Mouse (Mus musculus) CH12.LX (cell line): ENCODE measurements around the gene Herc3. TPM values are rescaled to one million over a fixed set of nuclear protein-coding genes. Genes with fewer than 3 reads are reported as not detected.

Source experiments
- DNase-seq: peaks from one replicate; pipeline ENCODE4 v3.0.0-alpha.2; 2013; ENCODE audit errors: extremely low read depth
- H3K27ac ChIP-seq: 2 replicates; pipeline ENCODE4 v1.5.1; 2012; ENCODE audit warnings: low read depth, mild to moderate bottlenecking, control low read depth, moderate library complexity; ENCODE audit not compliant: insufficient read depth
- H3K27me3 ChIP-seq: replicated peaks from 2 replicates; pipeline ENCODE3; 2012; ENCODE audit warnings: inconsistent platforms
- H3K36me3 ChIP-seq, 2 experiments: replicated peaks in 1 of 2; 2 replicates each; pipeline versions ENCODE3 to v1.6.1; 2012; ENCODE audit warnings: inconsistent platforms in 1 of 2, low read length in 1 of 2, mild to moderate bottlenecking in 1 of 2, mixed read lengths in 1 of 2, moderate library complexity in 1 of 2; ENCODE audit not compliant: control insufficient read depth in 1 of 2, insufficient read depth in 1 of 2
- H3K4me1 ChIP-seq, 2 experiments: 2 replicates each; pipeline ENCODE4 v1.6.1; 2012; ENCODE audit warnings: inconsistent platforms in 1 of 2, moderate library complexity in 1 of 2; ENCODE audit not compliant: insufficient read depth in 2 of 2, control insufficient read depth in 1 of 2
- H3K4me2 ChIP-seq: 2 replicates; pipeline ENCODE4 v1.6.1; 2012; ENCODE audit warnings: low read depth, mild to moderate bottlenecking, control low read depth; ENCODE audit not compliant: poor library complexity, insufficient read depth, severe bottlenecking
- H3K4me3 ChIP-seq, 3 experiments: fragments of 150-350 bp in 1 of 3; sonication (generic) in 1 of 3; replicated peaks in 1 of 3; 2 replicates each; pipeline versions ENCODE3 to v1.5.1; 2011 to 2012; ENCODE audit warnings: low read depth in 2 of 3, low read length in 2 of 3, mild to moderate bottlenecking in 2 of 3, moderate library complexity in 2 of 3, control low read depth in 1 of 3, improper control_type of control experiment in 1 of 3, inconsistent platforms in 1 of 3, mixed read lengths in 1 of 3; ENCODE audit not compliant: poor library complexity in 1 of 3
- H3K79me2 ChIP-seq: replicated peaks from 2 replicates; pipeline ENCODE4 v1.6.1; 2012; ENCODE audit warnings: mild to moderate bottlenecking, moderate library complexity; ENCODE audit not compliant: control insufficient read depth, poor library complexity, insufficient read depth, severe bottlenecking; ENCODE audit errors: extremely low read depth
- H3K9ac ChIP-seq: 2 replicates; pipeline ENCODE4 v1.6.1; 2012; ENCODE audit warnings: low read depth, mild to moderate bottlenecking, control low read depth, moderate library complexity; ENCODE audit not compliant: insufficient read depth
- H3K9me3 ChIP-seq: replicated peaks from 2 replicates; pipeline ENCODE3; 2012; ENCODE audit warnings: low read length, inconsistent platforms, mixed read lengths
- BHLHE40 ChIP-seq: IDR thresholded peaks from 2 replicates; pipeline ENCODE4 v1.6.1; 2011; ENCODE audit warnings: mild to moderate bottlenecking, low read depth, low read length, improper control_type of control experiment
- CHD1 ChIP-seq: IDR thresholded peaks from 2 replicates; pipeline ENCODE4 v1.6.1; 2012; ENCODE audit warnings: low read depth, low read length, improper control_type of control experiment, inconsistent platforms
- CHD2 ChIP-seq: IDR thresholded peaks from 2 replicates; pipeline ENCODE4 v1.6.1; 2011; ENCODE audit warnings: low read length, improper control_type of control experiment
- E2F4 ChIP-seq: IDR thresholded peaks from 2 replicates; pipeline ENCODE4 v1.6.1; 2011; ENCODE audit warnings: low read depth, low read length, improper control_type of control experiment; ENCODE audit not compliant: insufficient replicate concordance
- ETS1 ChIP-seq: conservative IDR thresholded peaks from 2 replicates; pipeline ENCODE4 v1.6.1; 2012; ENCODE audit warnings: low read depth, mild to moderate bottlenecking, inconsistent platforms, low read length, improper control_type of control experiment, moderate library complexity
- GABPA ChIP-seq: IDR thresholded peaks from 2 replicates; pipeline ENCODE4 v1.6.1; 2012; ENCODE audit warnings: low read depth, low read length, improper control_type of control experiment, inconsistent platforms; ENCODE audit not compliant: insufficient replicate concordance
- HCFC1 ChIP-seq: IDR thresholded peaks from 2 replicates; pipeline ENCODE4 v1.6.1; 2012; ENCODE audit warnings: low read depth, mild to moderate bottlenecking, inconsistent platforms, low read length, improper control_type of control experiment
- JUN ChIP-seq: IDR thresholded peaks from 2 replicates; pipeline ENCODE4 v1.6.1; 2011; ENCODE audit warnings: low read depth, mild to moderate bottlenecking, low read length, improper control_type of control experiment, moderate library complexity; ENCODE audit not compliant: insufficient read depth
- JUND ChIP-seq: conservative IDR thresholded peaks from 2 replicates; pipeline ENCODE4 v1.6.1; 2011; ENCODE audit warnings: low read depth, low read length, improper control_type of control experiment
- MAZ ChIP-seq: IDR thresholded peaks from 2 replicates; pipeline ENCODE4 v1.6.1; 2012; ENCODE audit warnings: low read depth, mild to moderate bottlenecking, inconsistent platforms, low read length, improper control_type of control experiment, moderate library complexity
- MYC ChIP-seq: IDR thresholded peaks from 2 replicates; pipeline ENCODE4 v1.6.1; 2011; ENCODE audit warnings: low read depth, mild to moderate bottlenecking, improper control_type of control experiment, low read length
- NELFE ChIP-seq: IDR thresholded peaks from 2 replicates; pipeline ENCODE4 v1.6.1; 2011; ENCODE audit warnings: low read depth, low read length, improper control_type of control experiment
- PAX5 ChIP-seq: IDR thresholded peaks from 2 replicates; pipeline ENCODE4 v1.6.1; 2012; ENCODE audit warnings: low read length, inconsistent platforms, mixed read lengths
- RAD21 ChIP-seq: IDR thresholded peaks from 2 replicates; pipeline ENCODE4 v1.6.1; 2011; ENCODE audit warnings: low read depth, mild to moderate bottlenecking, low read length, improper control_type of control experiment, moderate library complexity
- SIN3A ChIP-seq: IDR thresholded peaks from 2 replicates; pipeline ENCODE4 v1.6.1; 2012; ENCODE audit warnings: low read length, improper control_type of control experiment, inconsistent platforms
- USF1 ChIP-seq: IDR thresholded peaks from 2 replicates; pipeline ENCODE4 v1.6.1; 2014; ENCODE audit warnings: low read depth, mild to moderate bottlenecking, inconsistent platforms, low read length, improper control_type of control experiment
- USF2 ChIP-seq: conservative IDR thresholded peaks from 2 replicates; pipeline ENCODE4 v1.6.1; 2011; ENCODE audit warnings: low read depth, low read length, improper control_type of control experiment
- ZMIZ1 ChIP-seq: IDR thresholded peaks from 2 replicates; pipeline ENCODE4 v1.6.1; 2012; ENCODE audit warnings: low read depth, mild to moderate bottlenecking, inconsistent platforms, low read length, improper control_type of control experiment
- ZNF384 ChIP-seq: IDR thresholded peaks from 2 replicates; pipeline ENCODE4 v1.6.1; 2012; ENCODE audit warnings: low read depth, low read length, improper control_type of control experiment, inconsistent platforms
- dilution Hi-C: fragments of 300-500 bp; cut with MboI; formaldehyde crosslinking; loops from 2 replicates; pipeline ENCODE4 v1.14.3; 2020; ENCODE audit warnings: low sequenced_read_pairs; ENCODE audit not compliant: extremely low pct_unique_long_range_greater_than_20kb, extremely low pct_ligation_motif_present
- in situ Hi-C: fragments of 300-500 bp; cut with MboI; formaldehyde crosslinking; loops from 3 replicates; pipeline ENCODE4 v1.14.3; 2019; ENCODE audit warnings: low sequenced_read_pairs, low pct_ligation_motif_present, low pct_unique_long_range_greater_than_20kb, mixed read lengths
- polyA plus RNA-seq: library from polyadenylated mRNA; unstranded; fragments of >175 nt; gene quantifications from 2 replicates; pipeline ENCODE4 v1.2.1, GENCODE M21; 2012; ENCODE audit warnings: low read depth; ENCODE audit not compliant: insufficient read length
- total RNA-seq, 2 experiments: library from RNA; depleted of rRNA; stranded (reverse); fragments of 300-350 nt in 1 of 2; fragments of >200 nt in 1 of 2; gene quantifications; 2 replicates each; pipeline ENCODE4 v1.2.3; 2012 to 2014

Gene Herc3
- total and polyA plus RNA-seq, 3 experiments = 15.7 to 19.1 (median 17.8) TPM

DNA sequence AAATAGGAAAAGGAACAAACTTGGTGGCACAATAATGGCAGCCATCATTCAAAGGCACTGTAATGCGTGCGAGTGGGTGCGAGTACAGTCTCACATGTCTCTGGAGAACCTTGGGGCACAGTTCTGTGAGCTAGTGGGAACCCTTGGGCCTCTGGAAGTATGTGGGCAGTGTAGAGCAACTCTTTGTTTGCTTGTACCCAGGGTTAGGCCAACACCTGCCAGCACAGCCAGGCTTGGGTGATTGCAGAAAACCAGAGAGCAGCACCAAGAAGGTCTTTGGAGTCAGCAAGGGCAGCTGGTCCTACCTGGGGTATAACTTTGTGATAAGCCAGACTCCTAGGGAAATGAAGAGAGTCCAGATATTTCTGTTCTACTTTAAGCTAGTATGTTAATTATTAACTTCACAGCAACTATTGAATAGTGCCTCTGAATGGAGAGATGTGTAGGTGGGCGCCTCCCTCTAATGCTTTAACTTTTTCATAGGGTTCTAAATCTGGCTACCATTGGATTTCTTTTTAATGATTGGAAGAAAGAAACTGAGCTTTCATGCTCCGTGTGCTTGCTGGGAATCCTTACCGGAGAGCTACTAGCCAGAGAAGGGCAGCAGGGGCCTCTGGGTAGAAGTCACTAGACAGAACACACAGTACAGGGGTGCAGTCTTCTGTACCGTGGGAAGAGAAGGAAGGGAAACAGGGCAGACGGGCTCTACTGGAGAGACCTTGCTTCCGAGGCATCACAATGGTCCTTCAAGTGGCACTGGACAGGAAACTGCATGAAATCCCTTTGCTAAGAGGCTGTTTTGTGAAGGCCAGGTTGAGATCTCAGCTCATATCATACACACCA is 15.8 kb downstream of the Herc3 start:
- TF ChIP-seq HCFC1 = no peak
- Histone ChIP-seq H3K36me3 (peaks cover 12 to 76% of the 10 kb centered on the region in 2 experiments), H3K4me1 (peaks cover 0 to 18% of the 10 kb centered on the region in 2 experiments; a peak in 2 of 4 replicates), H3K4me2 (no peak overlapping the region), H3K27ac (no peak overlapping the region), H3K79me2 (no peaks in the 10 kb centered on the region), H3K4me3 (no peak overlapping the region), H3K27me3 (no peaks in the 10 kb centered on the region), H3K9me3 (no peaks in the 10 kb centered on the region), H3K9ac (no peak overlapping the region)
- dilution Hi-C loops (no loop called here), in situ Hi-C loops (no loop called here)
- no peak for DNase-seq

DNA sequence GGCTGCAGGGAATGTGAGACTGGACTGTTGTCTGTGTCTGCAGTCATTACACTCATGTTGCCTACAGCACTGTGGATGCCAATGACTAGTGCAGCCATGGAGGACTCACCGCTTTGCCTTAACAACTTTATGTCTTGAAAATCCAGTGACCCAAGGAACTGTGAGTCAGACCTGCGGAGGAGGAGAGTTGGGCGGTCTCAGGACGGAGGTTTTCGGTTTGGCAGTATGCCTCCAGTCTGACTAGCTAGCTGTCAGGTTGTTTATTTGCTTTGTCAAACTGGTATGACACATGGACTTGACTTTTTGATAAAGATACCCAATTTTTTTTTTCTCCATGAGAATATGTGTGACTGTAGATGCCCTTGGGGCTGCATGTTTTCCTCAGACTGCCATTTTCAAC is 16.6 kb downstream of the Herc3 start:
- Histone ChIP-seq H3K4me3 (no peak overlapping the region), H3K4me1 (peaks cover 0 to 11% of the 10 kb centered on the region in 2 experiments; a peak in 2 of 4 replicates), H3K27me3 (no peaks in the 10 kb centered on the region), H3K4me2 (no peak overlapping the region), H3K27ac (no peak overlapping the region), H3K79me2 (no peaks in the 10 kb centered on the region), H3K9me3 (no peaks in the 10 kb centered on the region), H3K36me3 (peaks cover 14 to 80% of the 10 kb centered on the region in 2 experiments), H3K9ac (no peak overlapping the region)
- dilution Hi-C loops (no loop called here), in situ Hi-C loops (no loop called here)
- no peak for DNase-seq
- TF ChIP-seq CHD1 (no peak), E2F4 (no peak), USF2 (no peak), BHLHE40 (no peak), JUND (no peak), JUN (no peak), ZNF384 (no peak), MYC (no peak), MAZ (no peak)

DNA sequence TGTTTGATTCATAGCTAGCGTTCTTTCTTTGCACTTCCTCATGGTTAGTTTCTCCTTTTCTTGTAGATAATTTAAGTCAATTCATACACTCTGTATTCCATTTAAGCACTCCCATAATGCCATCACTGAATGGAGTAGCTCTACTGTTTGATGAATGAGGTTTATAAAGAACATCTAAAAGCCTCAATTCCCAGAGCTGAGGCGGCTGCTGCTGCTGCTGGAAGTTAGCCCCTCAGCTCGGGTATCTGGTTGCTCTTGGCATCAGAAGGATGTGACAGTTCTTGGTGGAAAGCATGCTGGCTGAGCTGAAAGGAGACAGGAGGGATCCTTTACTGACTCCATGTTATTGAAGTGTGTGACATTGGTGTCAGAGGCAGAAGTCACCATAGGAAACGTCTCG is 18.1 kb downstream of the Herc3 start:
- Histone ChIP-seq H3K9me3 (no peaks in the 10 kb centered on the region), H3K36me3 (peaks cover 9 to 73% of the 10 kb centered on the region in 2 experiments), H3K79me2 (no peaks in the 10 kb centered on the region), H3K4me2 (no peak overlapping the region), H3K4me1 (no peaks in the 10 kb centered on the region; a peak in 1 of 4 replicates), H3K27ac (no peak overlapping the region), H3K27me3 (no peaks in the 10 kb centered on the region), H3K4me3 (no peak overlapping the region), H3K9ac (no peak overlapping the region)
- TF ChIP-seq RAD21 (no peak), PAX5 (no peak), CHD2 (no peak), ETS1 (no peak), NELFE (no peak), SIN3A (no peak), MAZ (no peak), USF1 (no peak), BHLHE40 (no peak), GABPA (no peak), JUND (no peak), E2F4 (no peak), USF2 (no peak), ZMIZ1 (no peak)
- in situ Hi-C loops (no loop called here), dilution Hi-C loops (no loop called here)
- no peak for DNase-seq
